Mouse (Mus musculus): ENCODE data around the gene Art3.

DNA sequence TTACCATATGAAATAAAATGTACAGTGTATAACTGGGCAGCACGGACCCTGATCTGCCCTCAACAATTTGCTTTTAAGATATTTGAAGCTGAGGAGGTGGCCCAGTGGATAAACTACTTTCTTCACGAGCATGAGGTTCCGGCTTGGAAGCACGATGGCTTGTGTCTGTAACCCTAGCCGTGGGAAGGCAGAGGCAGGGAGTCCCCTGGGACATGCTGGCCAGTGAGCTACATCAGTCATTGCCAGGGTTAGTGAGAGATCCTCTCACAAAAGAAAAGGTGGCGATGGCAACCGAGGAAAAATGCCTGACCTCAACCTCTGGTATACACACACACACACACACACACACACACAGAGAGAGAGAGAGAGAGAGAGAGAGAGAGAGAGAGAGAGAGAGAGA lies 52.1 kb downstream of the Art3 start:
- TF ChIP-seq MYOD1 (IDR thresholded peaks at IDR 0.05; ENCODE audit: control insufficient read depth, insufficient read length, low read depth) (no peak), CEBPB (IDR thresholded peaks at IDR 0.05; ENCODE audit: low read depth) (no peak), CTCF (IDR thresholded peaks at IDR 0.05; ENCODE audit: control insufficient read depth, insufficient read depth, insufficient read length) (no peak), MAX (IDR thresholded peaks at IDR 0.05) (no peak), FOSL1 (IDR thresholded peaks at IDR 0.05; ENCODE audit: insufficient read depth, low read length, poor library complexity, severe bottlenecking) (no peak), USF1 (IDR thresholded peaks at IDR 0.05; ENCODE audit: low read depth) (no peak)

All from C2C12 (cell line).